3 mouse cellular contexts compared by ENCODE assay signal in the genomic region with DNA sequence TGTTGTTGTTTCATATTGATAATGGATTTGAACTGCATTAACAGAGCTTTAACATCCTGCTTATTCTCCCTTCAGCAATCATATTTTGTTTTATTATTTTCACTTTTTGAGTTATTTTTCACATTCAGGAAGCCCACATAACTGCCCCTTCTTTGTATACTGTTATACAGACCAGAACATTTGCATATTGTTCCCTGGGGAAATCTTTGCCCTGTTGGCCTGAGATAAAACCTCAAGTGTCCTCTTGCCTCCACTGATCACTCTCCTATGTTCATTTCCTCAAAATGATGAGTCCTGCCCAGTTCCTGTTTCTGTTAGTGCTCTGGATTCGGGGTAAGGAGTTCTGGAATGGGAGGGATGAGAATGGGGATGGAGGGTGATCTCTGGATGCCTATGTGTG.
DNase-seq lines count a peak whose midpoint lies in the region; TF ChIP-seq lines count a peak whose summit lies in the region.
"Not testable (repeated sequence)": the region's sequence is repeated elsewhere in the genome, so short reads cannot be mapped to it uniquely, and the experiment has no call there.

No protein-coding gene starts in this region.

- not testable (repeated sequence) for H3K4me3 ChIP-seq in CH12.LX (replicated peaks in 1 of 3; ENCODE audit: low read depth in 2 of 3, low read length in 2 of 3, poor library complexity in 1 of 3)

- in situ Hi-C loops in CH12.LX (cut with MboI; ENCODE audit: low pct_ligation_motif_present, low pct_unique_long_range_greater_than_20kb, low sequenced_read_pairs): not testable (repeated sequence)

- not testable (repeated sequence) for TF ChIP-seq RAD21 in CH12.LX (IDR thresholded peaks at IDR 0.05; ENCODE audit: low read depth, low read length)

- TF ChIP-seq POLR2A in CH12.LX (IDR thresholded peaks at IDR 0.05; ENCODE audit: low read depth, low read length): not testable (repeated sequence)

- dilution Hi-C loops in CH12.LX (cut with MboI; ENCODE audit: extremely low pct_ligation_motif_present, extremely low pct_unique_long_range_greater_than_20kb, low sequenced_read_pairs): not testable (repeated sequence)

- H3K4me1 ChIP-seq in CH12.LX (ENCODE audit: control insufficient read depth in 1 of 2, insufficient read depth in 2 of 2): peaks cover 0 to 17% of the 10 kb centered on the region in 2 experiments; a peak in 2 of 4 replicates

- peak; percentile 52 for DNase-seq in CH12.LX (ENCODE audit: extremely low read depth)
- peak; percentile 3 for DNase-seq in spleen, postnatal 36 days (ENCODE audit: low spot score in 2 of 2)
- DNase-seq in splenic B cell, adult 2 months (ENCODE audit: low read depth, low spot score): peak; percentile 53

- not testable (repeated sequence) for H3K36me3 ChIP-seq in CH12.LX (replicated peaks in 1 of 2; ENCODE audit: control insufficient read depth in 1 of 2, insufficient read depth in 1 of 2, low read length in 1 of 2); splenic B cell, adult 2 months (ENCODE audit: control insufficient read depth, insufficient read depth, low read length, poor library complexity, severe bottlenecking)

- H3K9ac ChIP-seq in CH12.LX (ENCODE audit: insufficient read depth, low read depth): not testable (repeated sequence)

- H3K27ac ChIP-seq in CH12.LX (ENCODE audit: insufficient read depth, low read depth): not testable (repeated sequence)

- H3K79me2 ChIP-seq in CH12.LX (replicated peaks; ENCODE audit: control insufficient read depth, extremely low read depth, insufficient read depth, poor library complexity, severe bottlenecking): not testable (repeated sequence)

- not testable (repeated sequence) for H3K9me3 ChIP-seq in CH12.LX (replicated peaks; ENCODE audit: low read length)

- H3K4me2 ChIP-seq in CH12.LX (ENCODE audit: insufficient read depth, low read depth, poor library complexity, severe bottlenecking): not testable (repeated sequence)

- not testable (repeated sequence) for TF ChIP-seq EP300 in CH12.LX (IDR thresholded peaks at IDR 0.05; ENCODE audit: low read length)

- not testable (repeated sequence) for TF ChIP-seq CTCF in CH12.LX (conservative IDR thresholded peaks at IDR 0.05 in 1 of 2, IDR thresholded peaks at IDR 0.05 in 1 of 2; ENCODE audit: low read depth in 2 of 2, low read length in 2 of 2)

- not testable (repeated sequence) for H3K27me3 ChIP-seq in CH12.LX (replicated peaks); splenic B cell, adult 2 months (ENCODE audit: control insufficient read depth, insufficient read depth, low read length, poor library complexity, severe bottlenecking)

Comparison
In these comparisons a context has a peak if more than half of its experiments do, and no peak if none do; other contexts are left out.
1. DNase-seq: peak in every context shown above with its lines; median percentile 53 in splenic B cell, adult 2 months; 52 in CH12.LX; 3 in spleen, postnatal 36 days.